Mouse (Mus musculus) spleen, adult 2 months (tissue): ENCODE measurements around the gene Zbtb8a.

Source experiments
- CTCF ChIP-seq: fragments of 200-500 bp; IDR thresholded peaks from 2 replicates; pipeline ENCODE4 v1.5.1; 2011; ENCODE audit warnings: mild to moderate bottlenecking, inconsistent platforms; ENCODE audit not compliant: insufficient read depth, insufficient read length, insufficient replicate concordance; ENCODE audit errors: extremely low read depth
- POLR2A ChIP-seq: fragments of 200-500 bp; IDR thresholded peaks from 2 replicates; pipeline ENCODE4 v1.6.1; 2011; ENCODE audit warnings: low read depth, low read length, inconsistent platforms

DNA sequence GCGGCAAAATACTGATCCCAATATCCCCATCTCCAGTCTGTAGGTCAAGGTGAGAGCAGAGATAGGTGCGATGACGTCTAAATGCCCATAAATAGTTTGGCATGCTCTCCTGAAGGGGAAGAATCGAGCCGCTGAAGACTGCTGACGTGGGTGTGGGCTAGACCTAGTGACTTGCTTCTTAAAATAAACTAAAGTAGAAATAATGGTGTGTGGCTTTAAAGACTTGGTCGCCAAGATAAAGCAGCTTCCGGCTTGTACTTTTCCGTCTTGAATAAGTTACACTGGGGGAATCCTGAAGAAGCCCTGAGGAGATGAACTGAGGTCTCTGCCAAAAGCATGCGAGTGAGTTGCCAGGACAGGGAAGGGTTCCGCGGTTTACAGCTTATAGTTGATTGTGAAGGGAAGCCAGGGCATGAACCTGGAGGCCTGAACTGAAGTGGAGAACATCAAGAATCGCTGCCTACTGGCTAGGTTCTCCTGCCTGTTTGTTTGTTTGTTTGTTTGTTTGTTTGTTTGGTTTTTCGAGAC lies 12.4 kb upstream of the Zbtb8a start:
- TF ChIP-seq CTCF = no peak
- TF ChIP-seq POLR2A = no peak
